ENCODE assay signal across 8 mouse cellular contexts in the genomic region with DNA sequence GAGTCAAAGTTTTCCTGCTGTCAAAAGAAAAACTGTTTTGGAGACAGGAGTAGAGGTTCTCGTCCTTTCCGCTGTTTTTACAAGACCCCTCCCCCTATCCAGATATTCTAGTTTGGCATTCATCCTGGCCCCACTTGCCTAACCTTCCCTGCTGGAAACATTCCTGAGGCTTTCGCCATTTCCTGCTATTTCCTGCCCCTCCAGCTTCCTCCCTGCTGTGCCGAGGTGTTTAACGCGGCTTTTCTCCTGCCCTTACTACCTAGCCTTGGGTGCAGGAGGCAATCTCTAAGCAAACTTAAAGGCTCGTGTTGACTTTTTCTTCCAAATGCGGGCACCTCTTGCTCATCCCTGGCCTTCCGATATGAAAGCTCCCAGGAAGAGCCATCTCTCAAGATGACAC. TPM values are rescaled to one million over a fixed set of nuclear protein-coding genes. Genes with fewer than 3 reads are reported as not detected.
A peak's percentile ranks its signal among the peaks of the same experiment; 100 is the strongest.
DNase-seq lines count a peak whose midpoint lies in the region; ATAC-seq and TF ChIP-seq lines count a peak whose summit lies in the region.

No protein-coding gene starts in this region.

- H3K9me3 ChIP-seq in heart, embryonic 14.5 days (ENCODE audit: control insufficient read depth, low read length) = no peaks in the 10 kb centered on the region
- H3K9me3 ChIP-seq in kidney, postnatal 0 days (replicated peaks; ENCODE audit: low read length) = no peaks in the 10 kb centered on the region

- H3K36me3 ChIP-seq in heart, embryonic 14.5 days (ENCODE audit: control insufficient read depth, insufficient read depth, low read length) = peaks cover 36% of the 10 kb centered on the region
- H3K36me3 ChIP-seq in kidney, postnatal 0 days (ENCODE audit: insufficient read depth, low read length) = peaks cover 15% of the 10 kb centered on the region

- no peak for ATAC-seq in heart, embryonic 14.5 days (ENCODE audit: insufficient number of reproducible peaks, insufficient read depth, low FRiP score, low read depth)
- no peak for ATAC-seq in kidney, postnatal 0 days (replicated peaks; ENCODE audit: low FRiP score, low read depth)

- peak overlapping the region; percentile 91 to 99 for H3K27ac ChIP-seq in heart, embryonic 14.5 days (replicated peaks in 1 of 2; ENCODE audit: control insufficient read depth in 1 of 2, insufficient read depth in 1 of 2, low read depth in 2 of 2, low read length in 2 of 2)
- H3K27ac ChIP-seq in kidney, postnatal 0 days = peak overlapping the region; percentile 97

- H3K27me3 ChIP-seq in heart, embryonic 14.5 days (ENCODE audit: control insufficient read depth, insufficient read depth, low read length) = no peaks in the 10 kb centered on the region
- H3K27me3 ChIP-seq in kidney, postnatal 0 days (ENCODE audit: insufficient read depth, low read length) = no peaks in the 10 kb centered on the region

- DNase-seq in cerebellum, adult 11-12 months = peak; percentile 40
- DNase-seq in cerebellum, postnatal 36 days = no peak
- peak; percentile 68 for DNase-seq in embryo, embryonic 11 days
- DNase-seq in kidney, postnatal 0 days (ENCODE audit: low spot score) = peak; percentile 91
- peak; percentile 85 for DNase-seq in lung, postnatal 36 days
- peak; percentile 82 for DNase-seq in yolk sac, embryonic 10.5 days (ENCODE audit: low spot score)
- no peak for DNase-seq in spleen, adult 18-20 months

- peaks cover 14 to 41% of the 10 kb centered on the region in 2 experiments for H3K4me1 ChIP-seq in heart, embryonic 14.5 days (ENCODE audit: control insufficient read depth in 2 of 2, insufficient read depth in 2 of 2, low read length in 2 of 2)
- peaks cover 22% of the 10 kb centered on the region for H3K4me1 ChIP-seq in kidney, postnatal 0 days (replicated peaks; ENCODE audit: insufficient read depth, low read length)

- TF ChIP-seq CTCF in kidney, postnatal 0 days (IDR thresholded peaks at IDR 0.05; ENCODE audit: low read depth) = no peak

- WGBS in heart, embryonic 14.5 days = 0% methylated on average over 9 of the region's 9 CpGs
- WGBS in kidney, postnatal 0 days = under 1% methylated on average over 9 of the region's 9 CpGs

- peak overlapping the region; percentile 84 for H3K9ac ChIP-seq in heart, embryonic 14.5 days (ENCODE audit: low read length)
- H3K9ac ChIP-seq in kidney, postnatal 0 days (ENCODE audit: low read depth, low read length) = peak overlapping the region; percentile 66

- peak overlapping the region; percentile 87 for H3K4me2 ChIP-seq in heart, embryonic 14.5 days (ENCODE audit: low read length)
- peak overlapping the region; percentile 91 for H3K4me2 ChIP-seq in kidney, postnatal 0 days (ENCODE audit: low read length)

- peak overlapping the region; percentile 59 to 75 for H3K4me3 ChIP-seq in heart, embryonic 14.5 days (ENCODE audit: control insufficient read depth in 1 of 2, insufficient read depth in 1 of 2, low read depth in 1 of 2, low read length in 2 of 2)
- peak overlapping the region; percentile 51 for H3K4me3 ChIP-seq in kidney, postnatal 0 days (replicated peaks; ENCODE audit: low read depth, low read length)

RNA-seq across cellular contexts. Expression of gene Shc1, which starts 1.3 kb away (rescaled TPM):
- polyA plus RNA-seq in heart, embryonic 14.5 days (2014; fragmentation: Nextera tagmentation; extraction: Ambion mirVana) = 48.0 and 50.5 TPM in 2 replicates
- 72.0 and 73.2 TPM in 2 replicates for polyA plus RNA-seq in kidney, postnatal 0 days (2015; fragmentation: Nextera tagmentation; extraction: Ambion mirVana)

RNA-seq across cellular contexts. Expression of gene Cks1b, which starts 1.4 kb away (rescaled TPM):
- 354 and 368 TPM in 2 replicates for polyA plus RNA-seq in heart, embryonic 14.5 days (2014; fragmentation: Nextera tagmentation; extraction: Ambion mirVana)
- 315 and 326 TPM in 2 replicates for polyA plus RNA-seq in kidney, postnatal 0 days (2015; fragmentation: Nextera tagmentation; extraction: Ambion mirVana)

RNA-seq across cellular contexts. Expression of gene Flad1, which starts 7.9 kb away (rescaled TPM):
- polyA plus RNA-seq in heart, embryonic 14.5 days (2014; fragmentation: Nextera tagmentation; extraction: Ambion mirVana) = 33.5 and 35.2 TPM in 2 replicates
- polyA plus RNA-seq in kidney, postnatal 0 days (2015; fragmentation: Nextera tagmentation; extraction: Ambion mirVana) = 28.8 and 29.8 TPM in 2 replicates

RNA-seq across cellular contexts. Expression of gene Pygo2, which starts 10.4 kb away (rescaled TPM):
- 24.3 and 27.8 TPM in 2 replicates for polyA plus RNA-seq in heart, embryonic 14.5 days (2014; fragmentation: Nextera tagmentation; extraction: Ambion mirVana)
- 29.2 and 30.3 TPM in 2 replicates for polyA plus RNA-seq in kidney, postnatal 0 days (2015; fragmentation: Nextera tagmentation; extraction: Ambion mirVana)

RNA-seq across cellular contexts. Expression of gene Pbxip1, which starts 16.9 kb away (rescaled TPM):
- polyA plus RNA-seq in heart, embryonic 14.5 days (2014; fragmentation: Nextera tagmentation; extraction: Ambion mirVana) = 36.9 and 37.3 TPM in 2 replicates
- polyA plus RNA-seq in kidney, postnatal 0 days (2015; fragmentation: Nextera tagmentation; extraction: Ambion mirVana) = 65.2 and 67.1 TPM in 2 replicates

Comparison
In these comparisons a context has a peak if more than half of its experiments do, and no peak if none do; other contexts are left out.
1. DNase-seq: peak in cerebellum, adult 11-12 months (single experiment), embryo, embryonic 11 days (single experiment), kidney, postnatal 0 days (single experiment), lung, postnatal 36 days (single experiment) and yolk sac, embryonic 10.5 days (single experiment); none in cerebellum, postnatal 36 days (0 of 2) and spleen, adult 18-20 months (0 of 2).